Mouse (Mus musculus): ENCODE measurements at regions not wholly inside any gene's neighbourhood (a gene's known extent, or its start where the extent isn't known, plus 50 kb on each side); places are given as distances from the start of the nearest gene placed in this dataset.

DNA sequence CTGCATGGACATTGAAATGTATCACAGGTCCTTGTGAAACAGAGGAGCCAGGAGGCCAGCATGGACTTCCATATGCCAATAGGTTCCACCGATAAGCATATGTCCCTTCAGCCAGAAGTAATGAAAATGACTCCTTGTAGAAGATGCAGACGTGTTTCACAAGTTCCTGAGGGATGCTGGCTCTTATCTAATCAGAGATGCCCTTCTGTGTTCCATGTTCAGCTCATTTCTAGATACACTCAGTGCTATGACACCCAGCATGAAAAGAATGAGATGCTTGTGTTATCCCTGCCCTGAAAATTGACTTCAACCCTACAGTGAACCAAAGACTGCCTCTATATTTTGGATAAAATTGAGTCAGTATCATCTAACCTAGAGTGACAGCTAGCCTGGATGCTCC is 53.8 kb upstream of the Elac2 start:
- no peak for DNase-seq (ENCODE audit: low spot score)

DNA sequence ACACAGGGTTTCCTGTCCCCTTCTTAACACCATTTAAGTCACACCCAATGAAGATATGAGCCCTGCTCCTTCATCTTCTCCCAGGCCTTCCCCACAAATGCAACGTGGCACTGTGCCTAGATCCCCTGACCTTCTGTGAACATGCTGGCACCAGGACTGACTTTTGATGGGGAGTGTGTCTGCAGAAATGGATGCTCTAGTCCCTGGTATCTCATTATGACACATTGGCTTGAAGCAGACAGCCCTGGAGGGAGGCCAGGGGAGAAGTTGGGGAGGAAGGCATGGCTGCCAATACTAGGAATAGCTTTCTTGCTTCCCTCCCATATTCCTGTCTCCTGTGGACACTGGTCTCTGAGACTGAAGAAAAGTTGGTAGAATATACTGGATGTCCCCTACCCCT is 52.9 kb upstream of the Elac2 start:
- no peak for DNase-seq (ENCODE audit: low spot score)
